In the genomic region with DNA sequence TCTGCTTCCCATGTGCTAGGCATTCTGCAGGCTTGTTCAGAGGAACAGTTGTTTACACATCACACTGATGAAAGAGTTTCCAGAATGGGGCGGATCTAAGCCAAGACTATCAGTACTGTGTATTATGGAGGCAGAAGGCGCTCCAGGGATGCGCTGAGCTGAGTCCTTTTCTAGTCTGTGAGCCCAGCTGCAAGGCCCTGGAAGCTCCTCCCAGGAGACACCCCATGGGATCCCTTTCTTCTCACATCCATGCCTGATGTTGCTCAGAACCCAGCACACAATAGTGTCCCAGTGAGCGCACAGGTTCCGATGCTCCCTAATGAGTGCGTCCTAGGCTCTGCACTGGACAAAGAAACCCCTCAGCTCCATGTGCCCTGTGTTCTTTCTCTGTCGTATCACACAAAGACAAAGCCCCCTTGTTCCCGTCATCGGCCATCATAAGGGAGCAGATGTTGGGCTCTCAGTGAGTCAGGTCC, we compare ENCODE assay signal across 9 mouse cellular contexts.
DNase-seq lines count a peak whose midpoint lies in the region; ATAC-seq lines count a peak whose summit lies in the region.
"Had no signal": no experiment of that assay in that cellular context is flagged by ENCODE, and none has a peak within 500 bp of the region (broad histone marks: within the 10 kb centered on the region; RNA-seq: fewer than 3 reads in every experiment).

No protein-coding gene starts in this region.

- H3K27me3 ChIP-seq in hindbrain, embryonic 12.5 days: no peaks in the 10 kb centered on the region
- no peaks in the 10 kb centered on the region for H3K27me3 ChIP-seq in midbrain, embryonic 11.5 days (ENCODE audit: control insufficient read depth, insufficient read depth, low read length)
- H3K27me3 ChIP-seq: Patski had no signal

- H3K36me3 ChIP-seq in hindbrain, embryonic 12.5 days: peaks cover 37% of the 10 kb centered on the region
- no peaks in the 10 kb centered on the region; the same call in 1 of the 2 replicates for H3K36me3 ChIP-seq in midbrain, embryonic 11.5 days (ENCODE audit: control insufficient read depth, insufficient read depth, low read length)

- DNase-seq in Muller cell, postnatal 12 days (ENCODE audit: inconsistent ontology term): peak; percentile 71
- DNase-seq in R1 (ENCODE audit: low read depth, low spot score): peak; percentile 30
- DNase-seq in midbrain, embryonic 11.5 days (ENCODE audit: low spot score, missing footprints): no peak
- DNase-seq in kidney, adult 9 months: no peak
- DNase-seq in kidney, adult 11 months: no peak
- DNase-seq: lung, postnatal 36 days had no signal

- H3K4me3 ChIP-seq in hindbrain, embryonic 12.5 days: no peak overlapping the region
- H3K4me3 ChIP-seq in midbrain, embryonic 11.5 days (ENCODE audit: low read depth, low read length): no peak overlapping the region

- no peak overlapping the region for H3K9ac ChIP-seq in hindbrain, embryonic 12.5 days
- no peak overlapping the region for H3K9ac ChIP-seq in midbrain, embryonic 11.5 days (ENCODE audit: low read length)

- ATAC-seq in hindbrain, embryonic 12.5 days (ENCODE audit: low FRiP score): peak; percentile 79
- peak; percentile 79 for ATAC-seq in midbrain, embryonic 11.5 days (ENCODE audit: low FRiP score)
- no peak for ATAC-seq in CD4-positive, CD25-positive, alpha-beta regulatory T cell, adult 4 months
- ATAC-seq: Patski had no signal

- H3K9me3 ChIP-seq in hindbrain, embryonic 12.5 days (replicated peaks): no peaks in the 10 kb centered on the region
- H3K9me3 ChIP-seq in midbrain, embryonic 11.5 days (ENCODE audit: control insufficient read depth, low read length): no peaks in the 10 kb centered on the region

- WGBS in hindbrain, embryonic 12.5 days: 30% methylated on average over 9 of the region's 9 CpGs
- WGBS in midbrain, embryonic 11.5 days: 47% methylated on average over 9 of the region's 9 CpGs

- H3K4me1 ChIP-seq in hindbrain, embryonic 12.5 days: peaks cover 17% of the 10 kb centered on the region
- H3K4me1 ChIP-seq in midbrain, embryonic 11.5 days (ENCODE audit: control insufficient read depth, insufficient read depth, low read length): 0 out of 2 replicates have a peak, but pooled peaks cover 2% of the 10 kb centered on the region

- H3K4me2 ChIP-seq in hindbrain, embryonic 12.5 days (replicated peaks): no peak overlapping the region
- H3K4me2 ChIP-seq in midbrain, embryonic 11.5 days: no peak overlapping the region

- peak overlapping the region; percentile 68 for H3K27ac ChIP-seq in hindbrain, embryonic 12.5 days
- 0 out of 2 replicates have a peak overlapping the region, but pooled peaks have one; percentile 8 for H3K27ac ChIP-seq in midbrain, embryonic 11.5 days (ENCODE audit: low read depth, low read length)

Comparison
In these comparisons a context has a peak if more than half of its experiments do, and no peak if none do; other contexts are left out.
1. DNase-seq: peak in Muller cell, postnatal 12 days (single experiment) and R1 (single experiment); none in midbrain, embryonic 11.5 days (single experiment), kidney, adult 9 months (single experiment) and kidney, adult 11 months (single experiment).